Mouse (Mus musculus) layer of hippocampus, adult 18-20 months (tissue): ENCODE measurements around the gene Ppa1. TPM values are rescaled to one million over a fixed set of nuclear protein-coding genes. Genes with fewer than 3 reads are reported as not detected.
A peak's percentile ranks its signal among the peaks of the same experiment; 100 is the strongest.
"Not testable (repeated sequence)": the region's sequence is repeated elsewhere in the genome, so short reads cannot be mapped to it uniquely, and the experiment has no call there.

Experiments used
- DNase-seq, 2 experiments: peaks; one replicate each; pipeline ENCODE4 v3.0.0; 2022; ENCODE audit warnings: low spot score in 2 of 2
- long read RNA-seq: library from polyadenylated mRNA; stranded (forward); transcript quantifications from one replicate; pipeline ENCODE4 v2.0.0, GENCODE M21; 2021
- total RNA-seq, 2 experiments: library from RNA; stranded (reverse); gene quantifications; 2 replicates each; pipeline ENCODE4 v1.2.3; 2021

Gene Ppa1
- 100 to 1,000 TPM; 101 to 109 TPM for total RNA-seq
- long read RNA-seq, transcript Ppa1-201 (11 exons, 1,364 nt) = major isoform, 72 of 80 reads
- long read RNA-seq, partial matches to known transcripts = 1 of 80 reads
- long read RNA-seq, other reads (novel, unspliced or antisense) = 7 of 80 reads

- DNase-seq = peak; percentile 76 to 91
These were observed at the start of gene Ppa1 for GRCm38 (mm10) chr10:61647790-61648736. Ppa1 (plus strand) TSS chr10:61648552.

GRCm38 (mm10) chr10:61599556-61600114 is 48.7 kb upstream of the Ppa1 start:
- DNase-seq = no peak

- DNase-seq = peak in 1 of 2 experiments; percentile 72
These were observed 45.9 kb upstream of the Ppa1 start for GRCm38 (mm10) chr10:61602283-61603033.

GRCm38 (mm10) chr10:61604376-61605065 is 43.8 kb upstream of the Ppa1 start:
- no peak for DNase-seq

GRCm38 (mm10) chr10:61605381-61605780 is 43.0 kb upstream of the Ppa1 start:
- not testable (repeated sequence) for DNase-seq

- peak in 1 of 2 experiments; percentile 55 for DNase-seq
These were observed 42.5 kb upstream of the Ppa1 start for GRCm38 (mm10) chr10:61605851-61606250.

GRCm38 (mm10) chr10:61608233-61608632 is 40.1 kb upstream of the Ppa1 start:
- no peak for DNase-seq

GRCm38 (mm10) chr10:61610650-61611235 is 37.6 kb upstream of the Ppa1 start:
- DNase-seq = no peak

GRCm38 (mm10) chr10:61614311-61614710 is 34.0 kb upstream of the Ppa1 start:
- DNase-seq = no peak

GRCm38 (mm10) chr10:61618528-61618927 is 29.8 kb upstream of the Ppa1 start:
- DNase-seq = no peak

GRCm38 (mm10) chr10:61621681-61622080 is 26.7 kb upstream of the Ppa1 start:
- peak in 1 of 2 experiments; percentile 40 for DNase-seq

GRCm38 (mm10) chr10:61623874-61624273 is 24.5 kb upstream of the Ppa1 start:
- not testable (repeated sequence) for DNase-seq

- no peak for DNase-seq
These were observed 23.6 kb upstream of the Ppa1 start for GRCm38 (mm10) chr10:61624771-61625170.

GRCm38 (mm10) chr10:61625381-61626257 is 22.7 kb upstream of the Ppa1 start:
- DNase-seq = peak in 1 of 2 experiments; percentile 24

- no peak for DNase-seq
These were observed 21.8 kb upstream of the Ppa1 start for GRCm38 (mm10) chr10:61626551-61626950.

- no peak for DNase-seq
These were observed 21.0 kb upstream of the Ppa1 start for GRCm38 (mm10) chr10:61627195-61627937.

GRCm38 (mm10) chr10:61627938-61628250 is 20.5 kb upstream of the Ppa1 start:
- no peak for DNase-seq

GRCm38 (mm10) chr10:61632445-61632844 is 15.9 kb upstream of the Ppa1 start:
- DNase-seq = no peak

GRCm38 (mm10) chr10:61637055-61637454 is 11.3 kb upstream of the Ppa1 start:
- DNase-seq = no peak
